Mouse (Mus musculus) heart, adult 2 months (tissue): ENCODE data around the gene Sh2b1.

Experiments
- CTCF ChIP-seq: fragments of 200-600 bp; IDR thresholded peaks from 2 replicates; pipeline ENCODE4 v1.8.1; 2022; ENCODE audit warnings: antibody characterized with exemption, mild to moderate bottlenecking, moderate library complexity
- EP300 ChIP-seq: fragments of 200-500 bp; IDR thresholded peaks from 2 replicates; pipeline ENCODE4 v1.6.1; 2011; ENCODE audit warnings: low read depth, low read length, control low read depth; ENCODE audit not compliant: insufficient read depth
- POLR2A ChIP-seq: fragments of 200-500 bp; IDR thresholded peaks from 2 replicates; pipeline ENCODE4 v1.6.1; 2011; ENCODE audit warnings: mild to moderate bottlenecking, low read depth, low read length, control low read depth; ENCODE audit not compliant: insufficient read depth

GRCm38 (mm10) chr7:126471361-126471760, 3.9 kb downstream of the Sh2b1 start:
- TF ChIP-seq POLR2A: no peak
- no peak for TF ChIP-seq EP300
- TF ChIP-seq CTCF: no peak
